Mouse (Mus musculus) limb, embryonic 13.5 days (tissue): Measurements from ENCODE around the gene Plod3. TPM values are rescaled to one million over a fixed set of nuclear protein-coding genes. Genes with fewer than 3 reads are reported as not detected.

Source experiments
- microRNA counts: library from miRNA; unstranded; fragments of <30 nt; microRNA quantifications from one replicate; lab custom pipeline; 2016
- microRNA-seq: library from miRNA; unstranded; fragments of <30 nt; microRNA quantifications from one replicate; pipeline ENCODE4, GENCODE M21; 2016
- polyA plus RNA-seq: library from polyadenylated mRNA; unstranded; fragments of >200 nt; fragmentation: Nextera tagmentation; extraction: Ambion mirVana; gene quantifications from 2 replicates; pipeline ENCODE4 v1.2.1, GENCODE M21; 2015

Gene Plod3
- polyA plus RNA-seq, 1 experiment from 2014 or later, result 63.1 TPM

MicroRNAs within 50 kb of the gene (microRNA counts, 519-probe panel; counts per million panel counts)
- microRNA mmu-miR-702 (lab: Ali Mortazavi, UCI), result not detected

Small RNA genes lying within 50 kb of the gene (microRNA-seq; reads per million reads assigned to microRNA genes)
- 18.3 reads per million, percentile 34 among the genes with 10 or more reads in this experiment for gene Mir702

Other genes starting within 250 kb of the Plod3 start
- 136 and 141 TPM in 2 replicates for gene Col26a1, start 103.8 kb upstream of the Plod3 start, polyA plus RNA-seq
- gene Ift22, start 78.9 kb upstream of the Plod3 start, polyA plus RNA-seq, result 60.4 and 65.8 TPM in 2 replicates
- gene Fis1, start 33.7 kb upstream of the Plod3 start, polyA plus RNA-seq, result 263 and 274 TPM in 2 replicates
- 0.10 and 0.20 TPM in 2 replicates for gene Cldn15, start 20.4 kb upstream of the Plod3 start, polyA plus RNA-seq
- gene Znhit1, start 1.0 kb downstream of the Plod3 start, polyA plus RNA-seq, result 111 and 120 TPM in 2 replicates
- gene Vgf, start 39.4 kb downstream of the Plod3 start, polyA plus RNA-seq, result 0.08 and 0.11 TPM in 2 replicates
- gene Ap1s1, start 59.1 kb downstream of the Plod3 start, polyA plus RNA-seq, result 156 and 159 TPM in 2 replicates
- gene Serpine1, start 85.2 kb downstream of the Plod3 start, polyA plus RNA-seq, result 0.28 and 0.83 TPM in 2 replicates
- gene Trim56, start 129.2 kb downstream of the Plod3 start, polyA plus RNA-seq, result 6.9 and 7.5 TPM in 2 replicates
- gene Muc3, start 162.3 kb downstream of the Plod3 start, polyA plus RNA-seq, result not detected in 2 replicates
- gene Muc3a, start 225.4 kb downstream of the Plod3 start, polyA plus RNA-seq, result 0.10 TPM in 1 of 2 replicates, not detected in the other